Mouse (Mus musculus): ENCODE measurements at regions not wholly inside any gene's neighbourhood (a gene's known extent, or its start where the extent isn't known, plus 50 kb on each side); places are given as distances from the start of the nearest gene placed in this dataset.

- H3K27me3 ChIP-seq (ENCODE audit: control insufficient read depth, insufficient read depth, insufficient read length), result no peaks in the 10 kb centered on the region
- H3K79me2 ChIP-seq (ENCODE audit: control insufficient read depth, insufficient read depth), result no peaks in the 10 kb centered on the region
- H3K36me3 ChIP-seq (ENCODE audit: control insufficient read depth, insufficient read depth), result no peaks in the 10 kb centered on the region
- TF ChIP-seq USF1 (IDR thresholded peaks at IDR 0.05; ENCODE audit: low read depth), result no peak
- no peak for TF ChIP-seq MAX (IDR thresholded peaks at IDR 0.05; ENCODE audit: low read depth)
- no peak overlapping the region for H3K4me2 ChIP-seq (ENCODE audit: low read depth)
- no peak overlapping the region for H3ac ChIP-seq (ENCODE audit: control insufficient read depth, insufficient read length)
- no peak overlapping the region for H3K4me3 ChIP-seq
These were observed 376.5 kb upstream of the Zeb2 start for GRCm38 (mm10) chr2:45493656-45494055.

- H3K4me3 ChIP-seq, result no peak overlapping the region
- no peak for TF ChIP-seq MYOG (IDR thresholded peaks at IDR 0.05; ENCODE audit: control insufficient read depth in 1 of 3, insufficient read depth in 1 of 3, insufficient read length in 2 of 3, low read depth in 2 of 3)
These were observed 369.3 kb upstream of the Zeb2 start for GRCm38 (mm10) chr2:45486530-45486929.

GRCm38 (mm10) chr2:45485477-45485876 is 368.3 kb upstream of the Zeb2 start:
- TF ChIP-seq POLR2AphosphoS2 (IDR thresholded peaks at IDR 0.05; ENCODE audit: insufficient read length, low read depth) (no peak), TCF12 (IDR thresholded peaks at IDR 0.05; ENCODE audit: insufficient read depth, poor library complexity, severe bottlenecking) (no peak), MYOD1 (IDR thresholded peaks at IDR 0.05; ENCODE audit: control insufficient read depth in 1 of 3, insufficient read length in 2 of 3, low read depth in 2 of 3) (no peak), REST (IDR thresholded peaks at IDR 0.05; ENCODE audit: insufficient read depth, insufficient read length) (no peak), MYOG (IDR thresholded peaks at IDR 0.05; ENCODE audit: control insufficient read depth in 1 of 3, insufficient read depth in 1 of 3, insufficient read length in 2 of 3, low read depth in 2 of 3) (no peak), CEBPB (IDR thresholded peaks at IDR 0.05; ENCODE audit: insufficient read depth, poor library complexity, severe bottlenecking) (no peak), POLR2A (IDR thresholded peaks at IDR 0.05; ENCODE audit: insufficient read length, low read depth) (no peak), SRF (IDR thresholded peaks at IDR 0.05; ENCODE audit: control insufficient read depth, insufficient read length, low read depth) (no peak)
- Histone ChIP-seq H3K27me3 (ENCODE audit: control insufficient read depth, insufficient read depth, insufficient read length) (no peaks in the 10 kb centered on the region), H3K4me3 (no peak overlapping the region), H3K4me2 (ENCODE audit: low read depth) (no peak overlapping the region), H3ac (ENCODE audit: control insufficient read depth, insufficient read length) (no peak overlapping the region), H3K79me2 (ENCODE audit: control insufficient read depth, insufficient read depth) (no peaks in the 10 kb centered on the region), H3K36me3 (ENCODE audit: control insufficient read depth, insufficient read depth) (no peaks in the 10 kb centered on the region)

More at GRCm38 (mm10) chr2:45486530-45486929, 369.3 kb upstream of the Zeb2 start:
- Histone ChIP-seq H3ac (ENCODE audit: control insufficient read depth, insufficient read length) (no peak overlapping the region), H3K36me3 (ENCODE audit: control insufficient read depth, insufficient read depth) (no peaks in the 10 kb centered on the region), H3K79me2 (ENCODE audit: control insufficient read depth, insufficient read depth) (no peaks in the 10 kb centered on the region), H3K4me2 (ENCODE audit: low read depth) (no peak overlapping the region), H3K27me3 (ENCODE audit: control insufficient read depth, insufficient read depth, insufficient read length) (no peaks in the 10 kb centered on the region)

- H3K79me2 ChIP-seq (ENCODE audit: control insufficient read depth, insufficient read depth), result no peaks in the 10 kb centered on the region
- H3K4me3 ChIP-seq, result no peak overlapping the region
- TF ChIP-seq USF1 (IDR thresholded peaks at IDR 0.05; ENCODE audit: low read depth) (no peak), TCF3 (IDR thresholded peaks at IDR 0.05; ENCODE audit: insufficient read length, low read depth) (no peak), REST (IDR thresholded peaks at IDR 0.05; ENCODE audit: insufficient read depth, insufficient read length) (no peak), SRF (IDR thresholded peaks at IDR 0.05; ENCODE audit: control insufficient read depth, insufficient read length, low read depth) (no peak), MAX (IDR thresholded peaks at IDR 0.05; ENCODE audit: low read depth) (no peak)
- no peak overlapping the region for H3ac ChIP-seq (ENCODE audit: control insufficient read depth, insufficient read length)
- no peaks in the 10 kb centered on the region for H3K27me3 ChIP-seq (ENCODE audit: control insufficient read depth, insufficient read depth, insufficient read length)
- H3K36me3 ChIP-seq (ENCODE audit: control insufficient read depth, insufficient read depth), result no peaks in the 10 kb centered on the region
- H3K4me2 ChIP-seq (ENCODE audit: low read depth), result no peak overlapping the region
These were observed 363.5 kb upstream of the Zeb2 start for GRCm38 (mm10) chr2:45480671-45481070.

- H3K36me3 ChIP-seq (ENCODE audit: control insufficient read depth, insufficient read depth), result no peaks in the 10 kb centered on the region
- no peaks in the 10 kb centered on the region for H3K27me3 ChIP-seq (ENCODE audit: control insufficient read depth, insufficient read depth, insufficient read length)
- no peak overlapping the region for H3K4me3 ChIP-seq
- H3ac ChIP-seq (ENCODE audit: control insufficient read depth, insufficient read length), result no peak overlapping the region
- no peaks in the 10 kb centered on the region for H3K79me2 ChIP-seq (ENCODE audit: control insufficient read depth, insufficient read depth)
- no peak for TF ChIP-seq POLR2AphosphoS2 (IDR thresholded peaks at IDR 0.05; ENCODE audit: insufficient read length, low read depth)
- no peak for TF ChIP-seq SRF (IDR thresholded peaks at IDR 0.05; ENCODE audit: control insufficient read depth, insufficient read length, low read depth)
- TF ChIP-seq MAX (IDR thresholded peaks at IDR 0.05; ENCODE audit: low read depth), result no peak
- TF ChIP-seq CEBPB (IDR thresholded peaks at IDR 0.05; ENCODE audit: insufficient read depth, poor library complexity, severe bottlenecking), result no peak
- no peak for TF ChIP-seq REST (IDR thresholded peaks at IDR 0.05; ENCODE audit: insufficient read depth, insufficient read length)
- TF ChIP-seq MYOG (IDR thresholded peaks at IDR 0.05; ENCODE audit: control insufficient read depth in 1 of 3, insufficient read depth in 1 of 3, insufficient read length in 2 of 3, low read depth in 2 of 3), result no peak
- TF ChIP-seq USF1 (IDR thresholded peaks at IDR 0.05; ENCODE audit: low read depth), result no peak
- no peak for TF ChIP-seq E2F4 (IDR thresholded peaks at IDR 0.05; ENCODE audit: insufficient read depth)
- no peak for TF ChIP-seq TCF12 (IDR thresholded peaks at IDR 0.05; ENCODE audit: insufficient read depth, poor library complexity, severe bottlenecking)
- TF ChIP-seq MYOD1 (IDR thresholded peaks at IDR 0.05; ENCODE audit: control insufficient read depth in 1 of 3, insufficient read length in 2 of 3, low read depth in 2 of 3), result no peak
- no peak overlapping the region for H3K4me2 ChIP-seq (ENCODE audit: low read depth)
These were observed 358.8 kb upstream of the Zeb2 start for GRCm38 (mm10) chr2:45475996-45476395.

- no peak overlapping the region for H3K4me3 ChIP-seq
- no peak overlapping the region for H3K4me2 ChIP-seq (ENCODE audit: low read depth)
- H3K79me2 ChIP-seq (ENCODE audit: control insufficient read depth, insufficient read depth), result no peaks in the 10 kb centered on the region
- no peak for TF ChIP-seq POLR2A (IDR thresholded peaks at IDR 0.05; ENCODE audit: insufficient read length, low read depth)
- no peak for TF ChIP-seq MYOG (IDR thresholded peaks at IDR 0.05; ENCODE audit: control insufficient read depth in 1 of 3, insufficient read depth in 1 of 3, insufficient read length in 2 of 3, low read depth in 2 of 3)
- TF ChIP-seq E2F4 (IDR thresholded peaks at IDR 0.05; ENCODE audit: insufficient read depth), result no peak
- no peak for TF ChIP-seq CEBPB (IDR thresholded peaks at IDR 0.05; ENCODE audit: insufficient read depth, poor library complexity, severe bottlenecking)
- TF ChIP-seq SRF (IDR thresholded peaks at IDR 0.05; ENCODE audit: control insufficient read depth, insufficient read length, low read depth), result no peak
- no peak for TF ChIP-seq MYOD1 (IDR thresholded peaks at IDR 0.05; ENCODE audit: control insufficient read depth in 1 of 3, insufficient read length in 2 of 3, low read depth in 2 of 3)
- TF ChIP-seq MAX (IDR thresholded peaks at IDR 0.05; ENCODE audit: low read depth), result no peak
- no peak for TF ChIP-seq POLR2AphosphoS2 (IDR thresholded peaks at IDR 0.05; ENCODE audit: insufficient read length, low read depth)
- no peak for TF ChIP-seq TCF12 (IDR thresholded peaks at IDR 0.05; ENCODE audit: insufficient read depth, poor library complexity, severe bottlenecking)
- TF ChIP-seq TCF3 (IDR thresholded peaks at IDR 0.05; ENCODE audit: insufficient read length, low read depth), result no peak
- TF ChIP-seq REST (IDR thresholded peaks at IDR 0.05; ENCODE audit: insufficient read depth, insufficient read length), result no peak
- no peak for TF ChIP-seq USF1 (IDR thresholded peaks at IDR 0.05; ENCODE audit: low read depth)
- H3K27me3 ChIP-seq (ENCODE audit: control insufficient read depth, insufficient read depth, insufficient read length), result no peaks in the 10 kb centered on the region
- no peak overlapping the region for H3ac ChIP-seq (ENCODE audit: control insufficient read depth, insufficient read length)
- no peaks in the 10 kb centered on the region for H3K36me3 ChIP-seq (ENCODE audit: control insufficient read depth, insufficient read depth)
These were observed 347.1 kb upstream of the Zeb2 start for GRCm38 (mm10) chr2:45464306-45464705.
